Mouse (Mus musculus): ENCODE measurements around the gene Eps15l1. TPM values are rescaled to one million over a fixed set of nuclear protein-coding genes. Genes with fewer than 3 reads are reported as not detected.

The Eps15l1 gene
- polyA plus RNA-seq, 1 experiment, result 91.4 TPM

GRCm38 (mm10) chr8:72371356-72371755, 49.9 kb downstream of the Eps15l1 start:
- Histone ChIP-seq H3K27me3 (ENCODE audit: control insufficient read depth, insufficient read depth, low read length) (no peaks in the 10 kb centered on the region), H3K4me3 (ENCODE audit: control insufficient read depth, insufficient read depth, low read length) (no peak overlapping the region), H3K36me3 (ENCODE audit: control insufficient read depth, insufficient read depth, low read length) (peaks cover 28% of the 10 kb centered on the region), H3K27ac (ENCODE audit: control insufficient read depth, insufficient read depth, low read length) (no peak overlapping the region), H3K4me1 (replicated peaks; ENCODE audit: control insufficient read depth, insufficient read depth, low read length) (no peaks in the 10 kb centered on the region)
- TF ChIP-seq POLR2A (IDR thresholded peaks at IDR 0.05; ENCODE audit: control insufficient read depth, extremely low read depth, insufficient read depth, low read length, poor library complexity), result no peak
- TF ChIP-seq CTCF (IDR thresholded peaks at IDR 0.05; ENCODE audit: borderline replicate concordance, control insufficient read depth, extremely low read depth, insufficient read depth, low read length, poor library complexity), result no peak
- 99% methylated on average over 3 of the region's 3 CpGs for WGBS
- no peak for DNase-seq

DNA sequence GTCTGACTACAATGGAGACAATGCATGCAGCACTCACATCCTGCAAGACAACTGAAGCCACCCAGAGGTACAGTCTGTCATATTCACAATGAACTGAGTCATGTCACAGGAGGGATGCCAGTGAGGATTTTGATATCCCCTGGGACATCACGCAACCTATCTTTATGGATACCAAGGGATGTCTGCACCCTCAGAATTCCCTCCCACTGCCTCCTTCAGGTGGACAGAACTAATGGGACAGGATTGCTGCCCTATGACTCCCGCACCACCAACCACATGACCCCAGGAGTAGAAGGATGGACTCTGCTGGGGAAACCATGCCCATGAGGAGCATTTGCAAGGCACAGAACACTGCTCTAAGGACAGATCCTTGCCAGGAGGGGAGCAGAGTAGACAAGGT, 54.8 kb downstream of the Eps15l1 start:
- TF ChIP-seq CTCF (IDR thresholded peaks at IDR 0.05; ENCODE audit: borderline replicate concordance, control insufficient read depth, extremely low read depth, insufficient read depth, low read length, poor library complexity), result no peak
- no peak for TF ChIP-seq POLR2A (IDR thresholded peaks at IDR 0.05; ENCODE audit: control insufficient read depth, extremely low read depth, insufficient read depth, low read length, poor library complexity)
- DNase-seq, result no peak
- no peak overlapping the region for H3K27ac ChIP-seq (ENCODE audit: control insufficient read depth, insufficient read depth, low read length)
- no peaks in the 10 kb centered on the region for H3K27me3 ChIP-seq (ENCODE audit: control insufficient read depth, insufficient read depth, low read length)
- H3K36me3 ChIP-seq (ENCODE audit: control insufficient read depth, insufficient read depth, low read length), result peaks cover 25% of the 10 kb centered on the region; the same call in 1 of the 2 replicates
- 96% methylated on average over 2 of the region's 2 CpGs for WGBS
- H3K4me3 ChIP-seq (ENCODE audit: control insufficient read depth, insufficient read depth, low read length), result no peak overlapping the region
- H3K4me1 ChIP-seq (replicated peaks; ENCODE audit: control insufficient read depth, insufficient read depth, low read length), result peaks cover 13% of the 10 kb centered on the region

DNA sequence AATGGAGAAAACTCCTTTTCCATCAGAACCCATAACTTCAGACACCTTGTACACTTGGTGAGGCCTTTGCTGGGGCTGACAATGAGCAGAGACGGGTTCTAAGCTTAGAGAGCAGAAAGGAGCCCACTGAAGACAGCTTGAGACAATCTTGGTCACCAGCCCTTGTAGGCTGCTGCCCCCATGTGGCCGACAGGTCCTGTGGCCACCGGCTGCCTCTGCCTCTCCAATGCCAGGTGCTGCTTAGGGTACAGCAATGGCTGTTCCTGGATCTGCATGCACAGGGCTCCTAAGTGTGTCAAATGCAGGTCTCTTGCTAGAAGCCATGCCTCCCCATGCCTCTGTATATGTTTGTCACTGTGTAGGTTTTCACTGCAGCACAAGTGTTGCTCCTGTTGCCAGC, 55.4 kb downstream of the Eps15l1 start:
- Histone ChIP-seq H3K4me1 (replicated peaks; ENCODE audit: control insufficient read depth, insufficient read depth, low read length) (peaks cover 13% of the 10 kb centered on the region), H3K27me3 (ENCODE audit: control insufficient read depth, insufficient read depth, low read length) (no peaks in the 10 kb centered on the region), H3K36me3 (ENCODE audit: control insufficient read depth, insufficient read depth, low read length) (peaks cover 21% of the 10 kb centered on the region; the same call in 1 of the 2 replicates), H3K4me3 (ENCODE audit: control insufficient read depth, insufficient read depth, low read length) (no peak overlapping the region), H3K27ac (ENCODE audit: control insufficient read depth, insufficient read depth, low read length) (no peak overlapping the region)
- TF ChIP-seq POLR2A (IDR thresholded peaks at IDR 0.05; ENCODE audit: control insufficient read depth, extremely low read depth, insufficient read depth, low read length, poor library complexity) (no peak), CTCF (IDR thresholded peaks at IDR 0.05; ENCODE audit: borderline replicate concordance, control insufficient read depth, extremely low read depth, insufficient read depth, low read length, poor library complexity) (peak; percentile 93)
- peak; percentile 86 for DNase-seq
- 5% methylated on average over 3 of the region's 3 CpGs for WGBS

DNA sequence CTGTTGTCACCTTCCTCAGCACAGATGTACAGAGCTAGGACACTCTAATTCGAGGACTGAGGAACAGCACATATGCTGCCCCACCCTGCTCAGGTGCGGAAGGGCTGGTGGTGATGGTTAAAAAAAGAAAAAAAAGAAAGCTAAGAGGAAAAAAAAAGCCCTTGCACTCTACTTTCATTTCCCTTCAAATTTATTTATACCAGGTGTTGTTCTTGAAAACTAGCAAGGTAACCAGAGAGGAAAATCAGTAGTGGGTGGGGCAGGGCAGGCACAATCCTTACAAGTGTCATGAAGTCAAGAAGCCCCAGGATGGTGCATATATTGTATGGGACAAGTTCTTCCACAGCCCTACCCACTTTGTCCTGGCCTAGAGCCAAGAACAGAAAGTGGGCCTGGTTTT, 56.2 kb downstream of the Eps15l1 start:
- Histone ChIP-seq H3K36me3 (ENCODE audit: control insufficient read depth, insufficient read depth, low read length) (peaks cover 14% of the 10 kb centered on the region; the same call in 1 of the 2 replicates), H3K4me3 (ENCODE audit: control insufficient read depth, insufficient read depth, low read length) (no peak overlapping the region), H3K27ac (ENCODE audit: control insufficient read depth, insufficient read depth, low read length) (peak overlapping the region; percentile 60), H3K27me3 (ENCODE audit: control insufficient read depth, insufficient read depth, low read length) (no peaks in the 10 kb centered on the region), H3K4me1 (replicated peaks; ENCODE audit: control insufficient read depth, insufficient read depth, low read length) (peaks cover 13% of the 10 kb centered on the region)
- no peak for TF ChIP-seq CTCF (IDR thresholded peaks at IDR 0.05; ENCODE audit: borderline replicate concordance, control insufficient read depth, extremely low read depth, insufficient read depth, low read length, poor library complexity)
- TF ChIP-seq POLR2A (IDR thresholded peaks at IDR 0.05; ENCODE audit: control insufficient read depth, extremely low read depth, insufficient read depth, low read length, poor library complexity), result no peak
- 51% methylated on average over 2 of the region's 2 CpGs for WGBS
- no peak for DNase-seq

GRCm38 (mm10) chr8:72363457-72363856, 57.8 kb downstream of the Eps15l1 start:
- DNase-seq, result no peak
- TF ChIP-seq CTCF (IDR thresholded peaks at IDR 0.05; ENCODE audit: borderline replicate concordance, control insufficient read depth, extremely low read depth, insufficient read depth, low read length, poor library complexity) (no peak), POLR2A (IDR thresholded peaks at IDR 0.05; ENCODE audit: control insufficient read depth, extremely low read depth, insufficient read depth, low read length, poor library complexity) (no peak)
- no peaks in the 10 kb centered on the region for H3K27me3 ChIP-seq (ENCODE audit: control insufficient read depth, insufficient read depth, low read length)
- H3K36me3 ChIP-seq (ENCODE audit: control insufficient read depth, insufficient read depth, low read length), result peaks cover 6% of the 10 kb centered on the region; the same call in 1 of the 2 replicates
- H3K4me1 ChIP-seq (replicated peaks; ENCODE audit: control insufficient read depth, insufficient read depth, low read length), result peaks cover 13% of the 10 kb centered on the region
- H3K4me3 ChIP-seq (ENCODE audit: control insufficient read depth, insufficient read depth, low read length), result no peak overlapping the region
- WGBS, result 92% methylated on average over 7 of the region's 7 CpGs
- no peak overlapping the region for H3K27ac ChIP-seq (ENCODE audit: control insufficient read depth, insufficient read depth, low read length)

DNA sequence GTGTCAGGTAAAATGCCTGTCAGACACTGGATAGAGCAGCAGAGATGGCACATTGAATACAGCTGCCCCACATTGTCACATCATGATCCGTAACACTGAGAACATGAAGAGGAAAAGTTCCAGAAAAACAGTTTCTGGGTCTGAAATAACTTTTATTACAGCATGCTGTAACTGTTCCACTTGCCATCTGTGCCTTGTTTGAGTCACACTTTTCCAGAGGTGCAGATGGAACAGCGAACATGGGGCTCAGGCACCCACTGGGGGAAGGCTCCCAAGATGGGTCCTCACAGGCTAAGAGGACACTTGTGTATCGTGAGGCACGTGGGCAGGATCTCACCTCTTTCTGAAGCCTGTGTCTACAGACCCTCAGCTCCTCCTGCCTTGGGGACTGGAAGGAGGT, 58.5 kb downstream of the Eps15l1 start:
- TF ChIP-seq CTCF (IDR thresholded peaks at IDR 0.05; ENCODE audit: borderline replicate concordance, control insufficient read depth, extremely low read depth, insufficient read depth, low read length, poor library complexity) (no peak), POLR2A (IDR thresholded peaks at IDR 0.05; ENCODE audit: control insufficient read depth, extremely low read depth, insufficient read depth, low read length, poor library complexity) (no peak)
- no peak for DNase-seq
- no peaks in the 10 kb centered on the region for H3K27me3 ChIP-seq (ENCODE audit: control insufficient read depth, insufficient read depth, low read length)
- 97% methylated on average over 4 of the region's 4 CpGs for WGBS
- H3K4me3 ChIP-seq (ENCODE audit: control insufficient read depth, insufficient read depth, low read length), result no peak overlapping the region
- no peaks in the 10 kb centered on the region; the same call in 1 of the 2 replicates for H3K36me3 ChIP-seq (ENCODE audit: control insufficient read depth, insufficient read depth, low read length)
- peaks cover 16% of the 10 kb centered on the region for H3K4me1 ChIP-seq (replicated peaks; ENCODE audit: control insufficient read depth, insufficient read depth, low read length)
- no peak overlapping the region for H3K27ac ChIP-seq (ENCODE audit: control insufficient read depth, insufficient read depth, low read length)

GRCm38 (mm10) chr8:72360162-72360561, 61.1 kb downstream of the Eps15l1 start:
- H3K4me1 ChIP-seq (replicated peaks; ENCODE audit: control insufficient read depth, insufficient read depth, low read length), result peaks cover 27% of the 10 kb centered on the region
- TF ChIP-seq CTCF (IDR thresholded peaks at IDR 0.05; ENCODE audit: borderline replicate concordance, control insufficient read depth, extremely low read depth, insufficient read depth, low read length, poor library complexity), result no peak
- no peak for TF ChIP-seq POLR2A (IDR thresholded peaks at IDR 0.05; ENCODE audit: control insufficient read depth, extremely low read depth, insufficient read depth, low read length, poor library complexity)
- no peak for DNase-seq
- H3K4me3 ChIP-seq (ENCODE audit: control insufficient read depth, insufficient read depth, low read length), result no peak overlapping the region
- no peak overlapping the region for H3K27ac ChIP-seq (ENCODE audit: control insufficient read depth, insufficient read depth, low read length)
- no peaks in the 10 kb centered on the region for H3K27me3 ChIP-seq (ENCODE audit: control insufficient read depth, insufficient read depth, low read length)
- H3K36me3 ChIP-seq (ENCODE audit: control insufficient read depth, insufficient read depth, low read length), result no peaks in the 10 kb centered on the region; the same call in 1 of the 2 replicates
